In genomic region chr11:101469155-101469554, GRCm38 (mm10) we compare ENCODE assay signal across 11 mouse cellular contexts. TPM values are rescaled to one million over a fixed set of nuclear protein-coding genes. Genes with fewer than 3 reads are reported as not detected.
DNase-seq lines count a peak whose midpoint lies in the region; ATAC-seq lines count a peak whose summit lies in the region.
"Had no signal": no experiment of that assay in that cellular context is flagged by ENCODE, and none has a peak within 500 bp of the region (broad histone marks: within the 10 kb centered on the region; RNA-seq: fewer than 3 reads in every experiment).

No protein-coding gene starts in this region.

- no peaks in the 10 kb centered on the region for H3K9me3 ChIP-seq in liver, embryonic 11.5 days (ENCODE audit: control insufficient read depth, low read length)
- no peaks in the 10 kb centered on the region for H3K9me3 ChIP-seq in forebrain, embryonic 11.5 days (ENCODE audit: control insufficient read depth, low read length)
- no peaks in the 10 kb centered on the region for H3K9me3 ChIP-seq in limb, embryonic 11.5 days (ENCODE audit: control insufficient read depth, low read length)
- no peaks in the 10 kb centered on the region for H3K9me3 ChIP-seq in neural tube, embryonic 15.5 days (replicated peaks)

- DNase-seq in liver, embryonic 11.5 days (ENCODE audit: low spot score), result no peak
- no peak for DNase-seq in liver
- no peak for DNase-seq in forebrain, embryonic 11.5 days (ENCODE audit: low spot score)
- DNase-seq in limb, embryonic 11.5 days (ENCODE audit: low spot score), result no peak
- no peak for DNase-seq in gastrocnemius, postnatal 4 days (ENCODE audit: low spot score in 2 of 2)
- no peak for DNase-seq in kidney, postnatal 36 days
- no peak for DNase-seq in cerebellum, postnatal 10 days
- DNase-seq: cerebellum, adult 9-10 months; thymus, postnatal 36 days had no signal

- H3K4me1 ChIP-seq in liver, embryonic 11.5 days (replicated peaks; ENCODE audit: control insufficient read depth, insufficient read depth, low read length), result peaks cover 32% of the 10 kb centered on the region
- peaks cover 9% of the 10 kb centered on the region; the same call in 1 of the 2 replicates for H3K4me1 ChIP-seq in forebrain, embryonic 11.5 days (replicated peaks; ENCODE audit: control insufficient read depth, insufficient read depth, low read length)
- peaks cover 21% of the 10 kb centered on the region; the same call in 1 of the 2 replicates for H3K4me1 ChIP-seq in limb, embryonic 11.5 days (ENCODE audit: control insufficient read depth, insufficient read depth, low read length)
- H3K4me1 ChIP-seq in neural tube, embryonic 15.5 days, result peaks cover 53% of the 10 kb centered on the region

- H3K4me2 ChIP-seq in liver, embryonic 11.5 days, result peak overlapping the region; percentile 100
- peak overlapping the region; percentile 63 for H3K4me2 ChIP-seq in forebrain, embryonic 11.5 days (ENCODE audit: low read depth, low read length, severe bottlenecking)
- peak overlapping the region; percentile 94 for H3K4me2 ChIP-seq in limb, embryonic 11.5 days (ENCODE audit: low read depth, severe bottlenecking)
- H3K4me2 ChIP-seq in neural tube, embryonic 15.5 days, result peak overlapping the region; percentile 82

- 0 out of 2 replicates have a peak, but pooled peaks cover 2% of the 10 kb centered on the region for H3K27me3 ChIP-seq in liver, embryonic 11.5 days (replicated peaks; ENCODE audit: control insufficient read depth, insufficient read depth, low read length)
- H3K27me3 ChIP-seq in forebrain, embryonic 11.5 days (ENCODE audit: control insufficient read depth, insufficient read depth, low read length), result no peaks in the 10 kb centered on the region
- no peaks in the 10 kb centered on the region for H3K27me3 ChIP-seq in limb, embryonic 11.5 days (ENCODE audit: control insufficient read depth, insufficient read depth, low read length)
- H3K27me3 ChIP-seq in neural tube, embryonic 15.5 days (replicated peaks), result no peaks in the 10 kb centered on the region

- H3K4me3 ChIP-seq in liver, embryonic 11.5 days (ENCODE audit: low read depth, low read length), result peak overlapping the region; percentile 66
- peak overlapping the region; percentile 78 for H3K4me3 ChIP-seq in forebrain, embryonic 11.5 days (ENCODE audit: low read depth, low read length)
- H3K4me3 ChIP-seq in limb, embryonic 11.5 days (ENCODE audit: low read depth, low read length), result peak overlapping the region; percentile 71; the same call in 1 of the 2 replicates
- H3K4me3 ChIP-seq in neural tube, embryonic 15.5 days (replicated peaks), result peak overlapping the region; percentile 96

- H3K9ac ChIP-seq in liver, embryonic 11.5 days (ENCODE audit: low read depth, low read length), result no peak overlapping the region
- peak overlapping the region; percentile 89 for H3K9ac ChIP-seq in forebrain, embryonic 11.5 days (ENCODE audit: low read length)
- H3K9ac ChIP-seq in limb, embryonic 11.5 days (ENCODE audit: low read length), result no peak overlapping the region
- H3K9ac ChIP-seq in neural tube, embryonic 15.5 days (replicated peaks), result peak overlapping the region; percentile 71

- no peak overlapping the region for H3K27ac ChIP-seq in liver, embryonic 11.5 days (ENCODE audit: low read depth, low read length)
- H3K27ac ChIP-seq in forebrain, embryonic 11.5 days (ENCODE audit: low read depth, low read length), result no peak overlapping the region
- no peak overlapping the region for H3K27ac ChIP-seq in limb, embryonic 11.5 days (replicated peaks; ENCODE audit: low read depth, low read length)
- H3K27ac ChIP-seq in neural tube, embryonic 15.5 days (replicated peaks), result 0 out of 2 replicates have a peak overlapping the region, but pooled peaks have one; percentile 90

- 61% methylated on average over 4 of the region's 4 CpGs for WGBS in liver, embryonic 11.5 days
- WGBS in forebrain, embryonic 11.5 days, result 70% methylated on average over 4 of the region's 4 CpGs
- WGBS in limb, embryonic 11.5 days, result 79% methylated on average over 4 of the region's 4 CpGs
- WGBS in neural tube, embryonic 15.5 days, result 56% methylated on average over 4 of the region's 4 CpGs

- no peaks in the 10 kb centered on the region for H3K36me3 ChIP-seq in liver, embryonic 11.5 days (ENCODE audit: control insufficient read depth, insufficient read depth, low read length)
- no peaks in the 10 kb centered on the region for H3K36me3 ChIP-seq in forebrain, embryonic 11.5 days (ENCODE audit: control insufficient read depth, insufficient read depth, low read length)
- no peaks in the 10 kb centered on the region for H3K36me3 ChIP-seq in limb, embryonic 11.5 days (ENCODE audit: control insufficient read depth, insufficient read depth, low read length)
- peaks cover 12% of the 10 kb centered on the region for H3K36me3 ChIP-seq in neural tube, embryonic 15.5 days

- ATAC-seq in liver, embryonic 11.5 days (replicated peaks; ENCODE audit: low FRiP score), result no peak
- no peak for ATAC-seq in forebrain, embryonic 11.5 days (replicated peaks; ENCODE audit: low FRiP score)
- no peak for ATAC-seq in limb, embryonic 11.5 days (ENCODE audit: insufficient number of reproducible peaks, low FRiP score, low TSS enrichment, low read depth)
- no peak for ATAC-seq in neural tube, embryonic 15.5 days (ENCODE audit: low FRiP score)
- ATAC-seq: inflammation-experienced regulatory T-cells, adult 6 months had no signal

RNA-seq across cellular contexts. Expression of gene Vat1, which starts 3.1 kb away (rescaled TPM):
- polyA plus RNA-seq in liver, embryonic 11.5 days (2014; fragmentation: Nextera tagmentation; extraction: Ambion mirVana), result 16.8 and 19.5 TPM in 2 replicates
- polyA plus RNA-seq in forebrain, embryonic 11.5 days (2014; fragmentation: Nextera tagmentation; extraction: Ambion mirVana), result 47.0 and 51.4 TPM in 2 replicates
- 17.7 and 19.3 TPM in 2 replicates for polyA plus RNA-seq in limb, embryonic 11.5 days (2014; fragmentation: Nextera tagmentation; extraction: Ambion mirVana)
- polyA plus RNA-seq in neural tube, embryonic 15.5 days (2015; fragmentation: Nextera tagmentation; extraction: Ambion mirVana), result 95.4 and 105 TPM in 2 replicates
- 10 to 100 TPM; 72.6 to 79.3 TPM for total RNA-seq in gastrocnemius, postnatal 4 days (2021)

RNA-seq across cellular contexts. Expression of gene Rnd2, which starts 4.4 kb away (rescaled TPM):
- 3.7 and 5.4 TPM in 2 replicates for polyA plus RNA-seq in liver, embryonic 11.5 days (2014; fragmentation: Nextera tagmentation; extraction: Ambion mirVana)
- polyA plus RNA-seq in forebrain, embryonic 11.5 days (2014; fragmentation: Nextera tagmentation; extraction: Ambion mirVana), result 43.5 and 49.0 TPM in 2 replicates
- polyA plus RNA-seq in limb, embryonic 11.5 days (2014; fragmentation: Nextera tagmentation; extraction: Ambion mirVana), result 4.7 and 4.8 TPM in 2 replicates
- 63.6 and 71.7 TPM in 2 replicates for polyA plus RNA-seq in neural tube, embryonic 15.5 days (2015; fragmentation: Nextera tagmentation; extraction: Ambion mirVana)
- total RNA-seq in gastrocnemius, postnatal 4 days (2021), result 1 to 10 TPM; 8.1 to 8.3 TPM
- polyA plus RNA-seq: inflammation-experienced regulatory T-cells, adult 6 months had no signal

RNA-seq across cellular contexts. Expression of gene Ifi35, which starts 20.9 kb away (rescaled TPM):
- polyA plus RNA-seq in liver, embryonic 11.5 days (2014; fragmentation: Nextera tagmentation; extraction: Ambion mirVana), result 31.2 and 34.6 TPM in 2 replicates
- polyA plus RNA-seq in forebrain, embryonic 11.5 days (2014; fragmentation: Nextera tagmentation; extraction: Ambion mirVana), result 3.8 and 3.9 TPM in 2 replicates
- 3.3 and 3.4 TPM in 2 replicates for polyA plus RNA-seq in limb, embryonic 11.5 days (2014; fragmentation: Nextera tagmentation; extraction: Ambion mirVana)
- polyA plus RNA-seq in neural tube, embryonic 15.5 days (2015; fragmentation: Nextera tagmentation; extraction: Ambion mirVana), result 3.9 and 17.0 TPM in 2 replicates
- total RNA-seq in gastrocnemius, postnatal 4 days (2021), result 1 to 10 TPM; 8.0 to 8.9 TPM

RNA-seq across cellular contexts. Expression of gene Rpl27, which starts 27.1 kb away (rescaled TPM):
- polyA plus RNA-seq in liver, embryonic 11.5 days (2014; fragmentation: Nextera tagmentation; extraction: Ambion mirVana), result 553 and 579 TPM in 2 replicates
- 370 and 424 TPM in 2 replicates for polyA plus RNA-seq in forebrain, embryonic 11.5 days (2014; fragmentation: Nextera tagmentation; extraction: Ambion mirVana)
- 459 and 489 TPM in 2 replicates for polyA plus RNA-seq in limb, embryonic 11.5 days (2014; fragmentation: Nextera tagmentation; extraction: Ambion mirVana)
- 245 and 254 TPM in 2 replicates for polyA plus RNA-seq in neural tube, embryonic 15.5 days (2015; fragmentation: Nextera tagmentation; extraction: Ambion mirVana)
- 10 to 100 TPM; 81.3 to 87.8 TPM for total RNA-seq in gastrocnemius, postnatal 4 days (2021)

RNA-seq across cellular contexts. Expression of gene Ptges3l, which starts 44.0 kb away (rescaled TPM):
- 3.2 and 5.0 TPM in 2 replicates for polyA plus RNA-seq in liver, embryonic 11.5 days (2014; fragmentation: Nextera tagmentation; extraction: Ambion mirVana)
- 1.6 and 2.7 TPM in 2 replicates for polyA plus RNA-seq in forebrain, embryonic 11.5 days (2014; fragmentation: Nextera tagmentation; extraction: Ambion mirVana)
- polyA plus RNA-seq in limb, embryonic 11.5 days (2014; fragmentation: Nextera tagmentation; extraction: Ambion mirVana), result 4.3 and 4.5 TPM in 2 replicates
- polyA plus RNA-seq in neural tube, embryonic 15.5 days (2015; fragmentation: Nextera tagmentation; extraction: Ambion mirVana), result 4.3 and 4.5 TPM in 2 replicates
- 10 to 100 TPM; 56.2 to 80.9 TPM for total RNA-seq in gastrocnemius, postnatal 4 days (2021)

Comparison
In these comparisons a context has a peak if more than half of its experiments do, and no peak if none do; other contexts are left out.
1. H3K9ac ChIP-seq: peak in forebrain, embryonic 11.5 days (single experiment) and neural tube, embryonic 15.5 days (single experiment); none in liver, embryonic 11.5 days (single experiment) and limb, embryonic 11.5 days (single experiment).
2. Peak in every context shown above with its lines, with median percentiles within 50 percentile points of each other: H3K4me2 ChIP-seq and H3K4me3 ChIP-seq.